Mouse (Mus musculus) heart, postnatal 0 days (tissue): ENCODE measurements at regions not wholly inside any gene's neighbourhood (a gene's known extent, or its start where the extent isn't known, plus 50 kb on each side); places are given as distances from the start of the nearest gene placed in this dataset.

ENCODE experiments used
- ATAC-seq: fragments of 200-750 bp; cut with Nextera tagmentation; 2 replicates; pipeline ENCODE4 v1.8.0; 2017; ENCODE audit warnings: low read depth, moderate number of reproducible peaks, moderate library complexity; ENCODE audit not compliant: insufficient read depth
- DNase-seq: peaks from one replicate; pipeline ENCODE4 v3.0.0-alpha.2; 2016; ENCODE audit warnings: low spot score
- H3K27ac ChIP-seq: fragments of 300-500 bp; sonication (generic); 2 replicates; pipeline ENCODE4 v1.5.1; 2014; ENCODE audit warnings: low read depth, mild to moderate bottlenecking
- H3K27me3 ChIP-seq: fragments of 300-500 bp; sonication (generic); 2 replicates; pipeline ENCODE4 v1.6.1; 2014; ENCODE audit warnings: low read length, mixed read lengths; ENCODE audit not compliant: control insufficient read depth, insufficient read depth
- H3K36me3 ChIP-seq: fragments of 300-500 bp; sonication (generic); replicated peaks from 2 replicates; pipeline ENCODE4 v1.6.1; 2014; ENCODE audit warnings: low read length, mixed read lengths; ENCODE audit not compliant: control insufficient read depth, insufficient read depth
- H3K4me1 ChIP-seq: fragments of 300-500 bp; sonication (generic); 2 replicates; pipeline ENCODE4 v1.6.1; 2014; ENCODE audit warnings: antibody characterized with exemption; ENCODE audit not compliant: control insufficient read depth, insufficient read depth
- H3K4me2 ChIP-seq: fragments of 300-500 bp; sonication (generic); 2 replicates; pipeline ENCODE4 v1.6.1; 2014; ENCODE audit warnings: low read depth, mild to moderate bottlenecking, low read length, moderate library complexity
- H3K4me3 ChIP-seq: fragments of 300-500 bp; sonication (generic); 2 replicates; pipeline ENCODE4 v1.5.1; 2014; ENCODE audit warnings: low read depth, low read length
- H3K9ac ChIP-seq: fragments of 300-500 bp; sonication (generic); replicated peaks from 2 replicates; pipeline ENCODE4 v1.6.1; 2014; ENCODE audit warnings: low read depth, low read length, mixed read lengths
- H3K9me3 ChIP-seq: fragments of 300-500 bp; sonication (generic); replicated peaks from 2 replicates; pipeline ENCODE4 v1.6.1; 2016; ENCODE audit warnings: low read length; ENCODE audit not compliant: control insufficient read depth
- CTCF ChIP-seq: IDR thresholded peaks from 2 replicates; pipeline ENCODE4 v1.5.1; 2016; ENCODE audit warnings: antibody characterized with exemption, control low read depth, low read depth
- EP300 ChIP-seq: IDR thresholded peaks from 2 replicates; pipeline ENCODE4 v1.6.1; 2016; ENCODE audit warnings: antibody characterized with exemption, low read depth
- WGBS: fragments of 180-500 bp; shearing (Covaris S2); extraction: QIAGEN DNeasy Blood & Tissue Kit; methylation state at CpG from one replicate; pipeline ENCODE4 v1.1.7; 2014; 5-methylcytosine and 5-hydroxymethylcytosine counted together

DNA sequence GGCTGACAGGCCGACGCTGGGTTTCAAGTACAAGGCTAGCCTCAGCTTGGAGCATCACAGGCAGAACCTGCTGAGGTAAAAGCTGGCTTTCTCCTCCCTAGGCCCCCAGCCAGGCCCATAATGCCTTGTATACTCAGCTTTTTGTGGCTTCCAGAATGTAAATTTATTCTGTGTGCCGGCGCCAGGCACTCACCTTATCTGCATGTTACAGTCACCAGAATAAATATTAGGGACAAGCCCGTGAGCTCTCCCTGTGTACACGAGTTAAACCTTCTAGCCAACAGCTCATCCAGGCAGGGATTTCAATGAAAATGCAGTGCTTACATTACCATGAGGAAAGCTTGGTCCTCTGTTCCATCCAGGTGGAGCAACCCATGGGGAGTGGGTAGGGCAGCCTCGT lies 325.3 kb downstream of the Ptpru start:
- no peak for DNase-seq
- Histone ChIP-seq H3K4me2 (no peak overlapping the region), H3K4me1 (no peaks in the 10 kb centered on the region), H3K9me3 (no peaks in the 10 kb centered on the region), H3K4me3 (no peak overlapping the region), H3K27ac (no peak overlapping the region), H3K36me3 (no peaks in the 10 kb centered on the region), H3K9ac (no peak overlapping the region), H3K27me3 (0 out of 2 replicates have a peak, but pooled peaks cover 4% of the 10 kb centered on the region)
- TF ChIP-seq EP300 (no peak), CTCF (no peak)
- WGBS, result 59% methylated on average over 7 of the region's 7 CpGs
- no peak for ATAC-seq

DNA sequence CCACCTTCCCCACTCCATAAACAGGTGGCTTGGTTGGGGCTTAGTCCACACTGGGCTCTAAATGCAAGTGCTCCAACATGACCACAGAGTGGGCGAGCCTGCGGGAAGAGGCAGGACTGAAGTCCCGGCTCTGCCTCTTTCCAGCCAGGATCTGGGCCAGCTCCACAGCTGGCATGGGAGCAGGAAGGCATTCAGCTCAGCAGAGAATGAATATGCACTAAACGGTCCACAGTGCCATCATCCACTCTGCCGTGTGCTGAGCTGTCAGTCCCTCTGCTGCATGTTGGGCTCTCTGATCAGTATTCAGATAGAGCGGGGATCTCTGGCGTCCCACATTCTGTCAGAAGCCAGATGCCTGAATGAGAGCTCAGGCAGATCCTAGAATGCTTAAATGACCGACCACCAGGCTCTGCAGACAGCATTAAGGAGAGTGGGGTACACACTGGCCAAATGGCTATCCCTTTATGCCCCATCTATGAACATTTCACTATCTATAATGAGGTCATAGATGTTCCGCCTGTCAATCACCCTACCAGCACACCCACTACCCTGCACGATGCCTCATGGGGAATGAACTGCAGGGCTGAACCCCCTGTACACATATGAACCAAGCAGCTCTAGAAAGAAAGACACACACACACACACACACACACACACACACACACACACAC lies 317.3 kb downstream of the Ptpru start:
- H3K4me1 ChIP-seq, result no peaks in the 10 kb centered on the region
- DNase-seq (no peak), ATAC-seq (no peak)
- H3K9me3 ChIP-seq, result no peaks in the 10 kb centered on the region
- H3K4me3 ChIP-seq, result no peak overlapping the region
- no peak overlapping the region for H3K4me2 ChIP-seq
- H3K9ac ChIP-seq, result no peak overlapping the region
- no peaks in the 10 kb centered on the region for H3K36me3 ChIP-seq
- WGBS, result 70% methylated on average over 10 of the region's 10 CpGs
- no peak for TF ChIP-seq EP300
- no peak for TF ChIP-seq CTCF
- no peak overlapping the region for H3K27ac ChIP-seq
- no peaks in the 10 kb centered on the region for H3K27me3 ChIP-seq

DNA sequence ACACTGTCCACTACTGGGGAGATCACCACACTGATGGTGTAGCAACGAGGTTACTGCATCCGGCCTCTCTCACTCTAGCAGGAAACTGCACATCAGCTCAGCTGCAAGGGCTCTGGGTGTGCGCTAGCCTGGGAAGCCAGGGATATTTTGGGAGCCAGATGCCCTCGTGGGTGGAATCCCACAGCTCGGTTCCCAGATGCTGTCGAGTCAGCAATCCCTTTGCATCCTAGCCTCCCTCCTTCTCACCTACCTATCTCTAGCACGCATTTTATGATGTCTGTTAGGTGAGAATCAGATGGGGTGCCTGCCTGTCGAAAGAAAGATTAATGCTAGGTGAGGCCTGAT lies 316.8 kb downstream of the Ptpru start:
- ATAC-seq, result no peak
- WGBS, result 41% methylated on average over 8 of the region's 8 CpGs

DNA sequence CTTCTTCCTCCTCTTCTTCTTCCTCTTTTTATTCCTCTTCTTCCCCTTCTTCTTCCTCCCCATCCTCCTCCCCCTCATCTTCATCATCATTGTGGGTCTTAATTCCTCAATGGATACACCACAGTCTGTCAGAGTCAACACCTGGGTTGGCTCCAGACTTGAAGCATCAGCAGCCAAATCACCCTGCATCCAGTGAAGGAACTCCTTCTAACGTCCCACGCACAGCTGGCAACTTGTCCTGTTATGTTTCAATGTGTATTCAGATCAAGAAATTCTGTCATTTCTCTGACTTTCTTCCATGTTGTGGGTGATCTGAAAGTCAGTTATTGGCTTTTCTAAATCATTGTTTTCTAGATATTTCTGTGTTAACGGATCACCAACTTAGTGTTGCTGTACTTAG lies 312.9 kb downstream of the Ptpru start:
- WGBS, result 75% methylated on average over 3 of the region's 3 CpGs
- DNase-seq (no peak), ATAC-seq (no peak)
- Histone ChIP-seq H3K27me3 (no peaks in the 10 kb centered on the region), H3K4me3 (no peak overlapping the region), H3K36me3 (no peaks in the 10 kb centered on the region), H3K9ac (no peak overlapping the region), H3K9me3 (no peaks in the 10 kb centered on the region), H3K4me2 (no peak overlapping the region), H3K4me1 (no peaks in the 10 kb centered on the region), H3K27ac (no peak overlapping the region)
- TF ChIP-seq CTCF, result no peak
- TF ChIP-seq EP300, result no peak

More for the DNA sequence above, 316.8 kb downstream of the Ptpru start:
- no peak for DNase-seq
- H3K4me2 ChIP-seq, result no peak overlapping the region
- H3K36me3 ChIP-seq, result no peaks in the 10 kb centered on the region
- H3K9me3 ChIP-seq, result no peaks in the 10 kb centered on the region
- no peak for TF ChIP-seq CTCF
- TF ChIP-seq EP300, result no peak
- no peaks in the 10 kb centered on the region for H3K27me3 ChIP-seq
- no peak overlapping the region for H3K4me3 ChIP-seq
- no peak overlapping the region for H3K27ac ChIP-seq
- H3K4me1 ChIP-seq, result no peaks in the 10 kb centered on the region
- no peak overlapping the region for H3K9ac ChIP-seq

DNA sequence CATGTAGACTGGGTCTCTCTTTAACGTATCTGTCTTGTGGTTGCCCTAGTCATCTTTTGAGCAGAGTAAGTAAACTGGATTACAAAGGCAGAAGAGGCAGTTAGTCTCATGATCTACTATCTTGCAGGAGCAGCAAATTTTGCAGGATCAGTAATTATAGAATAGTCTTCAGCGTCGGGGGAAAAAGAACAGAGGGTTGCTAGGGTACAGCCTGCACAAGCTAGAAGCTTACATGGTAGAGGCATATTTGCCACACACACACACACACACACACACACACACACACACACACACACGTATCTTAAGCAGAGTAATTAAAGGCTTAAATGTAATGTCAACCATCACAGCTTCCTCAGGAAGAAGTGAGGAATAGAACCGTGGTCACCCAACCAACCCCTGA lies 307.6 kb downstream of the Ptpru start:
- H3K4me2 ChIP-seq, result no peak overlapping the region
- H3K4me1 ChIP-seq, result no peaks in the 10 kb centered on the region
- no peak overlapping the region for H3K27ac ChIP-seq
- DNase-seq (no peak), ATAC-seq (no peak)
- TF ChIP-seq EP300 (no peak), CTCF (no peak)
- no peaks in the 10 kb centered on the region for H3K36me3 ChIP-seq
- whole genome bisulfite sequencing, result 67% methylated on average over 5 of the region's 5 CpGs
- no peaks in the 10 kb centered on the region for H3K27me3 ChIP-seq
- H3K9ac ChIP-seq, result no peak overlapping the region
- H3K9me3 ChIP-seq, result no peaks in the 10 kb centered on the region
- no peak overlapping the region for H3K4me3 ChIP-seq

DNA sequence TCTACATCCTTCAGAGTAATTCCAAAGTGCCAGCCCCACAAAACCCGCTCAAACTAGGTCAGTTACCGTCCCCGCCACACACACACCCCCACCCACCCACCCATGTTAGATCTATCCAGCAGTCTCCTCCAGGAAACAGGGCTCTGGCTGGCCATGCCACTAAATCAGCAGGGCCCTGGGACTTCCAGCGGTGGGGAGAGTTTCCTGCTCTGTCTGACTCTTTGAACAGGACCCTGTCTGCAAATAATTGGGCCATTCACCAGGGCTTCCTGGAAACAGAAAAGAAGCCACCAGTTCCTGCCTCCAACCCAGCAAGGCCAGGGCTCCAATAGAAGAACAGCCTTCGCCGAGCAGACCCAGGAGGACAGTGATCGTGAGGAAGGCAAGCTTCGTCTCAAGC lies 307.1 kb downstream of the Ptpru start:
- Histone ChIP-seq H3K27ac (no peak overlapping the region), H3K4me3 (no peak overlapping the region), H3K9ac (no peak overlapping the region), H3K36me3 (no peaks in the 10 kb centered on the region), H3K4me1 (no peaks in the 10 kb centered on the region), H3K4me2 (no peak overlapping the region), H3K9me3 (no peaks in the 10 kb centered on the region), H3K27me3 (no peaks in the 10 kb centered on the region)
- TF ChIP-seq EP300, result no peak
- no peak for TF ChIP-seq CTCF
- ATAC-seq (no peak), DNase-seq (no peak)
- 61% methylated on average over 8 of the region's 8 CpGs for WGBS
